Mouse (Mus musculus) spleen, adult 18-20 months (tissue): Measurements from ENCODE around the gene Mfsd12.

Experiments
- DNase-seq, 2 experiments: peaks; one replicate each; pipeline ENCODE4 v3.0.0; 2022; ENCODE audit warnings: mixed read lengths in 2 of 2

Mfsd12 gene

GRCm38 (mm10) chr10:81329194-81329975 lies 27.9 kb upstream of the Mfsd12 start:
- DNase-seq: peak; percentile 63 to 68

GRCm38 (mm10) chr10:81330007-81330406 lies 27.3 kb upstream of the Mfsd12 start:
- DNase-seq: no peak

- no peak for DNase-seq
These were observed 25.0 kb upstream of the Mfsd12 start for GRCm38 (mm10) chr10:81332277-81332676.

DNA sequence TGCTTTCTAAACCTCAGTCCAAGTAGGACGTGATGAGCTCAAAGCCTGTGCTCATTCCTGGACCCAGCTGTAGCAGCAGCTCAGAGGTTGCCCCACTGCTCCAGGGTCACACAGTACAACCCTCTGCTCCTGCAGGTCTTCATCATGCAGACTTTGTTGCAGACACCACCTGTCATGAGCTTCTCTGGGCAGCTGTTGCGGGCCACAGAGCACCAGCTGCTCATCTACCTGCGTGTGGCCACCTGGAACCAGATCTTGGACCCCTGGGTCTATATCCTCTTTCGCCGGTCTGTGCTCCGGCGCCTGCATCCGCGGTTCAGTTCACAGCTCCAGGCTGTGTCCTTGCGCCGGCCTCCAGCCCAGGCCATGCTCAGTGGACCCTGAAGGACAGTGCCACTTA lies 23.0 kb upstream of the Mfsd12 start:
- DNase-seq: no peak

DNA sequence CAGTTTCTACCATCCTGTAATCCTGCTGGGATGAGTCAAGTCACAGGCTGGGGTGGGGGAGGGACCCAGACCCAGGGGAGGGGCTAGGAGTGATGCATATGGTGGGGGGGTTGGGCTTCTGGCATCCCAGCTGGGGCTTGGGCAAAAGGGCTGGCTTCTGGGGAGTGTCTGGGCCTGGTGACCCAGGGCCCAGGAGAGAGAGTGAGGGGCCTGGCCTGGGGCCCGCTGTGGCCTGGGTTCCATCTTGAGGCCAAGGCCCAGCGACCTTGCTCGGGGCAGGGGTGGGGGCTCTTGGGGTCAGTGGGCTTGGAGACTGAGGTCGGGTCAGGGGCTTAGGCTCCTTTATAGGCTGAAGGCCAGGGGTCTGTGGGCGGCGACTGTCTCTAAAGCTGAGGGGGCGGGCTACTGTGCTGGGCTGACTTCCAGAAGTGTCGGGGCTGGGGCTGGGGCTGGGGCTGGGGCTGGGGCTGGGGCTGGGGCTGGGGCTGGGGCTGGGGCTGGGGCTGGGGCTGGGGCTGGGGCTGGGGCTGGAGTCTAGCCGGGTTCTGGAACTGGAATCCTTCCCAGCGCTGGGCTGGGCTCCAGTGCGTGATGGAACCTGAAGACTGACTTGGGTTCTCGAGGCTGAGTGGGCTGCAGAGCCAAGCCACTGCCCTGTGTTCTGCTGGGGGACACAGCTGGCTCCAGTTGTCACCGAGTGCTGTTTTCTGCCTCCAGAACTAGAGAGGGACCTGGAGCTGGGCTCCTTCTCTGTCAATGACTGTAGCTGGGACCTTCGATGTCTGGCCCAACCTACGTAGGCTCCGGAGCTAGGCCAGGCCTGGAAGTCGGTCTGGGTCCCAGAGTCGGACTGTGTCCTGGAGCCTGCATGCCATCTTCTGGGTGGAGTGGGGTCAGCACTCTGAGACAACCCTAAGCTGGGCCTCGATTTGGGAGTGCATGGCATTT lies 21.6 kb upstream of the Mfsd12 start:
- no peak for DNase-seq

DNA sequence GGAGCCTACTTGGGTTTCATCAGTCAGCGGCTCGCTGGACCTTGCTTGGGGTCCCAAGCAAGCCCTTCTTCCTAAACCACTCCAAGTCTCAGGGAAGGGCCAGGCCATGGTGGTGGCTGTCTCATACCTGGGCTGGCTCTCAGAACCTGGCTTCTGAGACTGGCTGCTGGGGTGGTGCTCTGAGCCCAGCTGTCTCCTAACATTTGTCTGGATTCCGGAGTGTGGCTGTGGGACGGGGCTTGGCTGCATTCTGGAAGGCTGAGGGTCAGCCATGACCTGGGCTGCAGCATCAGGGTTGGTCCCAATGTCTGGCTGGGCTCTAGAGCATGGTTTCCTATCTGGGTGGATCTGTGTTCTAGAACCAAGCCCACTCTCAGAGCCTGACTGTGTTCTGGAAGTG lies 20.7 kb upstream of the Mfsd12 start:
- DNase-seq: no peak

DNA sequence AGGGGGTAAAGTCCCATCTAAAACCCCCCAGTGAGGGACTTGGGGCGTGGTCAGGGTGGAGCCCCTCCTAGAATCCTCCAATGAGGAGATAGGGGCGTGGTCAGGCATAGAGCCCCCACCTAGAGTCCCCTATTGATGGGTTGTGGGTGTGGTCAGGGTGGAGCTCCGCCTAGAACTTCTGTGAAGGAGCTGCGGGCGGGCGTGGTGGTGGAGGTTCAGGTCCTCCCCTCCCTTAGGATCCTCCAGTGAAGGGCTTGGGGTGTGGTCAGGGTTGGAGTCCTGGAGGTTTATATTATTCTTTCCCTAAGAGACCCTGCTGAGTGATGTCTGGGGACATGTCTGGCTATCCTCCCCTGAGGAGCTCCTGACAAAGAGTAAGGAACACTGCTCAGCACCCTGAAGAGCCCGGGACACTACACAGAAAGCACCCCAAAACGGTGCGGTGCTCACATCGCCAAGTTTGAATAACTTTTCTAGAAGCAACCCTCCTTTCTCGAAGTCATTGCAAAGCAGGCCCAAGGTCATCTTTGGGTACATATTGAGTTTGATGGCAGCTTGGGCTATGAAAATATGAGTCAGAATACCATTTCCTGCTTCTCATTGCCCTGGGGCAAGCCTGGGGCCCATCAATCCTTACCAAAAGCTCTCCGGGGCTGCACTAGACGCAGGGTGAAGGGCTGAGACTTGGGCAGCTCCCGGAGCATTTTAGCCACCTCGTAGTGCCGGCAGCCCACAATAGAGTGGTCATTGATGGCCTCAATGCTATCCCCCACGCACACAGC lies 16.5 kb upstream of the Mfsd12 start:
- DNase-seq: no peak

GRCm38 (mm10) chr10:81341333-81341949 lies 15.8 kb upstream of the Mfsd12 start:
- DNase-seq: peak in 1 of 2 experiments; percentile 80

DNA sequence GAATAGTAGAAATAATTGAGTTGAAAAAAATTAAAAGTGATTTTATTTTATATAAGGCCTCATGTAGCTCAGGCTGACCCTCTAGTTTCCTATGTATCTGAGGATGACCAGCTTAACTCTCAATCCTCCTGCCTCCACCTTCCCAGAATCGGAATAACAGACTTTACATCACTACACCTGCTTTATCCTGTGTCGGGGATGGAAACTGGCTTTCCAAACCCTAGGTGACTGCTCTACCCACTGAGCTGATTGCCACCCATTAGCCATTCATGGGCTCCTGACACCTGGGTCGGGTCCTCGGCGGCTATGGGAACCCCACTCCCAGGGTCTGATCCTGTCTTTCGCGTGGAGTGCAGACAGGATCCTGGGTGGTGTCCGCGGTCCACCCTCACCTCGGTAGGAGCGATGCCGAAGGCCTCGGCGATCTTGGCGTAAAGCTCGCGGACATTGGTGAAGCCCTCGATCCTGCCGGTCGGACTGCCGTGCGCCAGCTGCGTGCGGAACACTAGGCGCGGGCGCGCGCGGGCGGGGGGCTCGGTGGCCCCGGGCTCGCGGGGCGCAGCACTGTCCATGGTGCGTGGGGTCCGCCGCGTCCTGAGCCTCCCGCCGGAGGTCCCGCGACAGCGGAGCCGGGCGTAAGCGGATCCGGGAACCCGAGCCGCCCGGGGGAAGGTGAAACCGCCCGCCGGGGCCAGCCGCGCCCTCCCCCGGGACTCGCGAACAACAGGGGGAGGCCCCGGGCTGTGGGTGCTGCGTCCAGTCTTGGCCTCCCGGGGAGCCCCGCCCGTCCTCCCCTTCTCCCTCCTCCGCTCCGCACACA lies 14.4 kb upstream of the Mfsd12 start, which contains the start of gene Gipc3:
Gene Gipc3, minus strand, starts transcription at position 581 of the 820 bp plus-strand sequence.
- peak in 1 of 2 experiments; percentile 65 for DNase-seq

GRCm38 (mm10) chr10:81344421-81345161 lies 12.7 kb upstream of the Mfsd12 start:
- no peak for DNase-seq

DNA sequence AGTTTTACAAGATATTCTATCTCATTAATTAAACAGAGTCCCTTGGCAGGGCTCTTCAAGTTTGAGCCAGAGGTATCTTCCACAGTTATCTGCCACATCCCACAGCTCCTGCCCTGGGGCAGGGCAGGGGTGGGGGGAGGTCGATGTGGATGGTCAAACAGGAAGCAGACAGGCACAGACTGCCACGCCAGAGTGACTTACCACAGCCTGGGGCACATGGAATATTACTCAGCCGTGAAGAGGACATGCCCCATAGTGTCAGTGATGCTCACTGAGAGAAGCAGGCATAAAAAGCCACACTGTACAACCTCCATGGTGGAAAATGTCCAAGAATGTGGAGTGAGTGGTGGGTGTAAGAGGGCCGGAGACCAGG lies 12.1 kb upstream of the Mfsd12 start:
- DNase-seq: no peak

GRCm38 (mm10) chr10:81346453-81347067 lies 10.7 kb upstream of the Mfsd12 start:
- peak; percentile 63 to 75 for DNase-seq

- DNase-seq: no peak
These were observed 8.1 kb upstream of the Mfsd12 start for GRCm38 (mm10) chr10:81349146-81349545.

DNA sequence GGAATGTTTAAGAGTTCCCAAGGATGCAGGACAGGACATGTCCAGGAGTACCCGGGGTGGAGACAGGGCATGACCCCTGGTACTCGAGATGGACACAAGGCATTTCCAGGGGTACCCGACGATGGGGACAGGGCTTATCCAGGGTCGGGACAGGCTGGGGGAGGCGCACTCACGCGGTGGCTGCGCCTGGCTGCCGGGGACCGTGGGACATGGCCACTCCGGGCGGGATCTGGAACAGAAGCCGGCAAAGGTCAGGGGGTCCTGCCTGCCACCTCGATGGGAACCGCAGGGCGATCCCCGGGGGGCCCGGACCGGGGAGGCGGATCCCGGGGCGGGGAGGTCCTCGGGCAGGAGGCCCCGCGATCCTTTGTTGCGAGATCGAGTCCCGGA lies 7.3 kb upstream of the Mfsd12 start:
- DNase-seq: no peak

DNA sequence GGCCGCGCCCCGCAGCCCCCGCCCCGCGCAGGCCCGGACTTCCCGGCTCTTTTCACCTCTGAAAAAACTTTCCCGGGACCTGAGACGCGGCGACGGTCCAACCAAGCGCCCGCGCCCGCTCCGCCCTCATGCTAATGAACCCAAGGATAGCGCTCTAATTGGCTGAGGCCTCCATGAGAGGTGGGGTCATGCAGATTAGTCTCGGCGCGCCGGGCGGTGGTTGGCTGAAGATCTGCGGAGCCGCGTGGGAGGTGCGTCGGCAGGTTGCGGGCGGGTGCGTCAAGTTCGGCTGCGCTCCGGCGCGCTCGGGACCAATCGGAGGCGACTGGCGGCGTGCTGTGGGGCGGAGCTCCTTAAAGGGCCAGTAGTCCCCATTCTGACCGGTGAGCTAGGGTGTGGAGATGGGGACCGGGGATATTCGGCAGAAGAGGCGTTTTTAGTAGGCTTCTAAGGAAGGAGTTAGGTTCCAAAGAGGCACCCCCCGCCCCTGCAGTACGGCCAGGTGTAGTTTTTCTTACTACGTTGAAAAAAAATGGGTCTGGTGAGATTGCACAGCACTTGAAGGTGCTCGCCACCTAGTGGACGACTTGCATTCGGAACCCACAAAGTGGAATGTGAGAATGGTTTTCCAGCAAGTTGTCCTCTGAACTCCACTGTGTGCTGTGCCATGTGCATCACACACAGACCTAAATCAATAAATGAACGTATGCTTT lies 6.8 kb upstream of the Mfsd12 start, which contains the start of gene Hmg20b:
Gene Hmg20b, minus strand, starts transcription at position 130 of the 713 bp plus-strand sequence.
- DNase-seq: peak; percentile 97 to 99

GRCm38 (mm10) chr10:81351678-81352291 lies 5.5 kb upstream of the Mfsd12 start:
- DNase-seq: no peak

DNA sequence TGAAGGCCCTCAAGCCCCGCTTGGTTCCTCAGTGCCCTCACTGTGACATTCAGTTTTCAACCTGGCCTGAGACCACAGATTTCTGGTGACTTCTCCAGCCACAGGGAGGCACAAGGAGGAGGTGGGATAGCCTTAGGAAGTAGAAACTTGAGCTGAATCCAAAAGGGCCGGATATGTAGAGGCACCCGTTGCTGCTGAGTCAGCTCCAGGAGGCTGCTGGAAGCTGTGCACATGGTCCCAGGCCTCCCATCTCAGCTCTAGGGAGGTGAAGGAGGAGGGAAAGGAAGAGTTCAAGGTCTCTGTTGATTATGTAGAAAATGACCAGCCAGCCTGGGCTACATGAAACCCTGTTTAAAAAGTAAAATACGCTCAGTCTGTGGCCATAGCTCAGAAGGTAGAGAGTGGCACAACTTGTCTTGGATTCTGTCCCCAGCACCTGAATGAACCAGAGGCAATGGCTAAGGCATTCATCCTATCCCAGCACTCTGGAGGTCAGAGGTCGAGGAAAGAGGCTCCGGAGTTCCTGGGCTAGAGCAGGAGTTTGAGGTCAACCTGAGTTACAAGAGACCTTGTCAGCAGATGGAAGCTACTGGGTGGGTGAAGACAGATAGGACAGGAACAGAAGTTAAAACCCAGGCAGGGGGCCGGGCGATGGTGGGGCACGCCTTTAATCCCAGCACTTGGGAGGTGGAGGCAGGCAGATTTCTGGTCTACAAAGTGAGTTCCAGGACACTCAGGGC lies 2.4 kb upstream of the Mfsd12 start:
- no peak for DNase-seq

GRCm38 (mm10) chr10:81355533-81355932 lies 1.8 kb upstream of the Mfsd12 start:
- DNase-seq: no peak
